Comparison of ENCODE assay signal across 10 mouse cellular contexts in genomic region chr1:156864240-156864639, GRCm38 (mm10). TPM values are rescaled to one million over a fixed set of nuclear protein-coding genes. Genes with fewer than 3 reads are reported as not detected.
A peak's percentile ranks its signal among the peaks of the same experiment; 100 is the strongest.
DNase-seq lines count a peak whose midpoint lies in the region; ATAC-seq and TF ChIP-seq lines count a peak whose summit lies in the region.
"Had no signal": no experiment of that assay in that cellular context is flagged by ENCODE, and none has a peak within 500 bp of the region (broad histone marks: within the 10 kb centered on the region; RNA-seq: fewer than 3 reads in every experiment).

No protein-coding gene starts in this region.

- H3K4me3 ChIP-seq in kidney, postnatal 0 days (replicated peaks; ENCODE audit: low read depth, low read length), result no peak overlapping the region
- H3K4me3 ChIP-seq in stomach, embryonic 16.5 days (replicated peaks; ENCODE audit: low read length), result no peak overlapping the region

- H3K9me3 ChIP-seq in kidney, postnatal 0 days (replicated peaks; ENCODE audit: low read length), result no peaks in the 10 kb centered on the region
- H3K9me3 ChIP-seq in stomach, embryonic 16.5 days (replicated peaks; ENCODE audit: control insufficient read depth, low read length), result no peaks in the 10 kb centered on the region

- TF ChIP-seq CTCF in kidney, postnatal 0 days (IDR thresholded peaks at IDR 0.05; ENCODE audit: low read depth), result no peak

- 56% methylated on average over 3 of the region's 3 CpGs for WGBS in kidney, postnatal 0 days
- WGBS in stomach, embryonic 16.5 days, result 40% methylated on average over 3 of the region's 3 CpGs

- no peak overlapping the region for H3K9ac ChIP-seq in kidney, postnatal 0 days (ENCODE audit: low read depth, low read length)
- H3K9ac ChIP-seq in stomach, embryonic 16.5 days (ENCODE audit: low read length), result no peak overlapping the region

- H3K4me2 ChIP-seq in kidney, postnatal 0 days (ENCODE audit: low read length), result no peak overlapping the region
- 0 out of 2 replicates have a peak overlapping the region, but pooled peaks have one; percentile 12 for H3K4me2 ChIP-seq in stomach, embryonic 16.5 days (ENCODE audit: low read depth, low read length)

- no peak overlapping the region for H3K27ac ChIP-seq in kidney, postnatal 0 days
- peak overlapping the region; percentile 64 for H3K27ac ChIP-seq in stomach, embryonic 16.5 days (ENCODE audit: low read length)

- no peaks in the 10 kb centered on the region for H3K36me3 ChIP-seq in kidney, postnatal 0 days (ENCODE audit: insufficient read depth, low read length)
- H3K36me3 ChIP-seq in stomach, embryonic 16.5 days (ENCODE audit: control insufficient read depth, insufficient read depth, low read length), result no peaks in the 10 kb centered on the region

- DNase-seq in embryo, embryonic 10.5 days (ENCODE audit: low spot score), result peak; percentile 22
- no peak for DNase-seq in embryo, embryonic 9.5 days (ENCODE audit: extremely low spot score)
- peak; percentile 70 for DNase-seq in kidney, postnatal 0 days (ENCODE audit: low spot score)
- no peak for DNase-seq in kidney, adult 9 months
- peak; percentile 20 to 34 for DNase-seq in right cerebral cortex, adult 2 months (ENCODE audit: low spot score in 2 of 2)
- DNase-seq in right cerebral cortex, postnatal 14 days, result no peak
- no peak for DNase-seq in ovary, postnatal 36 days (ENCODE audit: low spot score)
- DNase-seq: heart, postnatal 10 days; lung, postnatal 14 days had no signal

- ATAC-seq in kidney, postnatal 0 days (replicated peaks; ENCODE audit: low FRiP score, low read depth), result no peak
- ATAC-seq in stomach, embryonic 16.5 days (ENCODE audit: insufficient read depth, low FRiP score), result no peak

- H3K4me1 ChIP-seq in kidney, postnatal 0 days (replicated peaks; ENCODE audit: insufficient read depth, low read length), result 0 out of 2 replicates have a peak, but pooled peaks cover 4% of the 10 kb centered on the region
- H3K4me1 ChIP-seq in stomach, embryonic 16.5 days (ENCODE audit: control insufficient read depth, insufficient read depth, low read length), result peaks cover 18% of the 10 kb centered on the region

- H3K27me3 ChIP-seq in kidney, postnatal 0 days (ENCODE audit: insufficient read depth, low read length), result no peaks in the 10 kb centered on the region
- no peaks in the 10 kb centered on the region for H3K27me3 ChIP-seq in stomach, embryonic 16.5 days (ENCODE audit: control insufficient read depth, insufficient read depth, low read length)

RNA-seq across cellular contexts. Expression of gene Angptl1, which starts 25.9 kb away (rescaled TPM):
- 1.0 TPM in 2 replicates for polyA plus RNA-seq in kidney, postnatal 0 days (2015; fragmentation: Nextera tagmentation; extraction: Ambion mirVana)
- 19.3 and 20.0 TPM in 2 replicates for polyA plus RNA-seq in stomach, embryonic 16.5 days (2015; fragmentation: Nextera tagmentation; extraction: Ambion mirVana)

Comparison
In these comparisons a context has a peak if more than half of its experiments do, and no peak if none do; other contexts are left out.
1. DNase-seq: peak in embryo, embryonic 10.5 days (single experiment), kidney, postnatal 0 days (single experiment) and right cerebral cortex, adult 2 months (2 of 2); none in embryo, embryonic 9.5 days (single experiment), kidney, adult 9 months (single experiment), right cerebral cortex, postnatal 14 days (single experiment) and ovary, postnatal 36 days (single experiment).